Mouse (Mus musculus): ENCODE results near the gene Irf1. TPM values are rescaled to one million over a fixed set of nuclear protein-coding genes. Genes with fewer than 3 reads are reported as not detected.

The Irf1 gene
- polyA plus RNA-seq, 1 experiment from 2014 or later = 10.0 TPM

DNA sequence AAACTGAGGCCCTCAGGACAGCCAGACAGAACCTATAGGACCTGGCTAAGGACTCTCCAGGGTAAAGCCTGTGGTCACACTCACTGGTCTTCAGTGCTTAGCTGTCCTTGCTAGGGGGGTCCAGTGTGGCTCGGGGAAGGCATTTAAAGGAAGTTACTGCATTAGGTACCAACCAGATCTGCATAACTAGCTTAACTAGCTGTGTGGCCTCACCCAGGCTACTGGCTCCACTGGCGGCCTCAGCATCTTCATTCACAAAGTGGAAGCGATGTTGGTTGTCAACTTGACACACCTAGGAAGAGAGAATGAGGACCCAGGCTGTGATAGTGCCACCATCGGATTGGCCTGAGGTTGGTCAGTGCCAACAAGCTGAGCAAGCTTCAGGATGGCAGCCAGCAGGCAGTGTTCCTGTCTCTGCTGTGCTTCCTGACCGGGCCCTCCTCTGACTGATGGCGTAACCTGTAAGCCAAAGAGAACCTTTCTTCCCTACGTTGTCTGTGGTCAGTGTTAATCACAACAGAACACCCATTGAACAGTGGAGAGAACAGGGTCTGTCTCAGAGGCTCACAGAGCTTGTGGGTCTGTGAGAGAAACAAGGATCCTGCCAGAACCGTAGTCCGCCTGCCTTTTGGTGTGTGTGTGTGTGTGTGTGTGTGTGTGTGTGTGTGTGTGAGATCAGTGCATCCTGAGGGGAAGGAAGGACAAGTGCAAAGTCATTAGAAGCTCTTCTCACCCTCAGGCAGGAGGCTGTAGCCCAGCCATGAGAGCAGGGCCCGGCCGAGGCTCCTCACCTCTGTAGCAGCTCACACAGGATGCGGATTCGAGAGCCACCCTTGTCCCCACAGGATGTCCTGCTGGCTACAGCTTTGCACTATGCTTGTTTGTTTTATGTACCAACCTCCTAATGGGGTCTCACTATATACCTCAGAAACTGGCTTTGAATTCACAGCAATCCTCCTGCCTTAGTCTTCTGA is 16.5 kb downstream of the Irf1 start:
- Histone ChIP-seq H3K4me3 (no peak overlapping the region), H3K4me1 (peaks cover 9% of the 10 kb centered on the region), H3K9ac (no peak overlapping the region), H3K36me3 (0 out of 2 replicates have a peak, but pooled peaks cover 3% of the 10 kb centered on the region), H3K4me2 (no peak overlapping the region), H3K27ac (replicated peaks) (no peak overlapping the region), H3K27me3 (replicated peaks) (no peaks in the 10 kb centered on the region), H3K9me3 (peaks cover 7% of the 10 kb centered on the region; the same call in 1 of the 2 replicates)
- 69% methylated on average over 13 of the region's 13 CpGs for WGBS
- no peak for ATAC-seq (ENCODE audit: extremely low read depth, insufficient number of reproducible peaks, low FRiP score, low TSS enrichment)

DNA sequence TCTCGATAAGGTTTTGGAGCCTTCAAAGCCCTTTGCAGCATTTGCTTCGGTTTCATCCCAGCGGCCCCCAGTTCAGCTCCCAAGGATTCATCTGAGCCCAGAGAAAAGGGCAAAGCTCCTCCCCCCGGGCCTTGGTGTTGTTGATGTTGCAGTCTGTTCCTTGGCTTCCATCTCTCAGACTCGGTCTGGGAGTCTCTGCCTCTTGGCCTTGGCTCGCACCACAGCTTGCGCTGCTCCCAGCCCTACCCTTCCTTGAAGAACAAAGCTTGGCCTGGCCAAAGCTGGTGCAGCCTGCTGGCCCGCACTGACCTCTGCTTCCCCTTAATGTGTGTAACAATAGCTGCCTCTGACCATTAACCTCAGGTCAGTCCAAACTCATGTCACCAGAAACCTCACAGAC is 18.4 kb downstream of the Irf1 start:
- WGBS = 74% methylated on average over 8 of the region's 8 CpGs

GRCm38 (mm10) chr11:53789277-53789676 is 19.5 kb downstream of the Irf1 start:
- H3K27ac ChIP-seq (replicated peaks) = no peak overlapping the region
- H3K36me3 ChIP-seq = 0 out of 2 replicates have a peak, but pooled peaks cover 3% of the 10 kb centered on the region
- peaks cover 11% of the 10 kb centered on the region; the same call in 1 of the 2 replicates for H3K9me3 ChIP-seq
- no peaks in the 10 kb centered on the region for H3K27me3 ChIP-seq (replicated peaks)
- H3K4me2 ChIP-seq = no peak overlapping the region
- no peak for ATAC-seq (ENCODE audit: extremely low read depth, insufficient number of reproducible peaks, low FRiP score, low TSS enrichment)
- 50% methylated on average over 3 of the region's 3 CpGs for WGBS
- H3K4me1 ChIP-seq = peaks cover 13% of the 10 kb centered on the region
- no peak overlapping the region for H3K4me3 ChIP-seq
- no peak overlapping the region for H3K9ac ChIP-seq

More for the DNA sequence above, 18.4 kb downstream of the Irf1 start:
- Histone ChIP-seq H3K4me2 (no peak overlapping the region), H3K27ac (replicated peaks) (no peak overlapping the region), H3K9ac (no peak overlapping the region), H3K4me3 (no peak overlapping the region), H3K27me3 (replicated peaks) (no peaks in the 10 kb centered on the region), H3K9me3 (peaks cover 11% of the 10 kb centered on the region; the same call in 1 of the 2 replicates), H3K36me3 (0 out of 2 replicates have a peak, but pooled peaks cover 3% of the 10 kb centered on the region), H3K4me1 (peaks cover 8% of the 10 kb centered on the region)
- ATAC-seq (ENCODE audit: extremely low read depth, insufficient number of reproducible peaks, low FRiP score, low TSS enrichment) = no peak

DNA sequence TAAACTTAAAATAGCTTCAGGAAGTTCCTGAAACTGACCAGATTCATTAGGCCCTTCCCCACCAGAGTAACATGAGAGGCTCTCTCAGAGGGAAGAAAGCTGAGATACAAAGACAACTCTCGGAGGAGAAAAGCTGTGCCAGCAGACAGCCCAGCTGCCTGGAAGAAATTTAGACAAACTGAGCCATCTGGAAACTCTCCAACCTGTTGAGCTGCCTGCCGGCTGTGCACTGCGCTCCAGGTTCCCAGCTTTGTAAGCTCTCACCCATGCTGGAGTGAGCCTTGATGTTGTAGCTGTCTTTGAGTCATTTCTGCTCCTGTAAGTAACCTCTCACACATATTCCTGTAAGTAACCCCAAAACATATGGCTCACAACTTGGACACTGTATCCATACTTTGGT is 23.2 kb downstream of the Irf1 start:
- Histone ChIP-seq H3K27ac (replicated peaks) (no peak overlapping the region), H3K27me3 (replicated peaks) (no peaks in the 10 kb centered on the region), H3K9ac (no peak overlapping the region), H3K9me3 (peaks cover 11% of the 10 kb centered on the region; the same call in 1 of the 2 replicates), H3K4me1 (peaks cover 41% of the 10 kb centered on the region), H3K4me2 (no peak overlapping the region), H3K36me3 (0 out of 2 replicates have a peak, but pooled peaks cover 3% of the 10 kb centered on the region), H3K4me3 (no peak overlapping the region)
- 74% methylated on average over 3 of the region's 3 CpGs for WGBS
- ATAC-seq (ENCODE audit: extremely low read depth, insufficient number of reproducible peaks, low FRiP score, low TSS enrichment) = no peak

- Histone ChIP-seq H3K36me3 (0 out of 2 replicates have a peak, but pooled peaks cover 3% of the 10 kb centered on the region), H3K4me1 (peaks cover 41% of the 10 kb centered on the region), H3K27ac (replicated peaks) (peak overlapping the region; percentile 76), H3K4me2 (no peak overlapping the region), H3K27me3 (replicated peaks) (no peaks in the 10 kb centered on the region), H3K9me3 (peaks cover 11% of the 10 kb centered on the region; the same call in 1 of the 2 replicates), H3K4me3 (no peak overlapping the region), H3K9ac (no peak overlapping the region)
- ATAC-seq (ENCODE audit: extremely low read depth, insufficient number of reproducible peaks, low FRiP score, low TSS enrichment) = no peak
- 58% methylated on average over 3 of the region's 3 CpGs for WGBS
Observed at GRCm38 (mm10) chr11:53794015-53794414, 24.2 kb downstream of the Irf1 start.

- 45% methylated on average over 25 of the region's 25 CpGs for WGBS
- Histone ChIP-seq H3K4me1 (peaks cover 37% of the 10 kb centered on the region), H3K4me2 (peak overlapping the region; percentile 16), H3K4me3 (no peak overlapping the region), H3K9ac (peak overlapping the region; percentile 29; the same call in 1 of the 2 replicates), H3K36me3 (0 out of 2 replicates have a peak, but pooled peaks cover 3% of the 10 kb centered on the region), H3K9me3 (peaks cover 11% of the 10 kb centered on the region; the same call in 1 of the 2 replicates), H3K27me3 (replicated peaks) (no peaks in the 10 kb centered on the region), H3K27ac (replicated peaks) (peak overlapping the region; percentile 76)
- no peak; the same call in 1 of the 2 replicates for ATAC-seq (ENCODE audit: extremely low read depth, insufficient number of reproducible peaks, low FRiP score, low TSS enrichment)
Observed at GRCm38 (mm10) chr11:53794671-53795557, 25.1 kb downstream of the Irf1 start.

DNA sequence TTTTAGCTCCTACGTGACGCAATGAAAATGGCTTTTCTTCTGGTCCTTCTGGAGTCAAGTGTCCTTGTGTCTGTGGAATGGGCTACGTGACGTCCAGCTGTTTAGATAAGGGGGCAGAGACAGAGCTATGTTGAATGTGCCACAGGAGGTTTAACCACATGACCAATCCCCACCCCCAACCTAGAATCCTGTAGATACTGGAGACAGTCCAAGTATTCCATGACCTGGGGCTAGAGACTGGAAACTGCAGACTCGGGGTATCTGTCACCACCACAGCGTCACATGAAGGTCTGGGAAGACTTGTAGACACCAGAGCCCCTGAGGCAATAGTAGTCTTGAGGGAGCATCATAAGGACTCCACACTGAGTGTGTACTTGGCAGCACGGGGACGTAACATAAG is 26.0 kb downstream of the Irf1 start:
- H3K4me2 ChIP-seq = 0 out of 2 replicates have a peak overlapping the region, but pooled peaks have one; percentile 4
- 0 out of 2 replicates have a peak, but pooled peaks cover 4% of the 10 kb centered on the region for H3K9me3 ChIP-seq
- peak overlapping the region; percentile 76 for H3K27ac ChIP-seq (replicated peaks)
- no peak overlapping the region for H3K9ac ChIP-seq
- H3K27me3 ChIP-seq (replicated peaks) = no peaks in the 10 kb centered on the region
- no peak for ATAC-seq (ENCODE audit: extremely low read depth, insufficient number of reproducible peaks, low FRiP score, low TSS enrichment)
- 31% methylated on average over 8 of the region's 8 CpGs for WGBS
- H3K4me3 ChIP-seq = no peak overlapping the region
- no peaks in the 10 kb centered on the region for H3K36me3 ChIP-seq
- H3K4me1 ChIP-seq = peaks cover 37% of the 10 kb centered on the region

DNA sequence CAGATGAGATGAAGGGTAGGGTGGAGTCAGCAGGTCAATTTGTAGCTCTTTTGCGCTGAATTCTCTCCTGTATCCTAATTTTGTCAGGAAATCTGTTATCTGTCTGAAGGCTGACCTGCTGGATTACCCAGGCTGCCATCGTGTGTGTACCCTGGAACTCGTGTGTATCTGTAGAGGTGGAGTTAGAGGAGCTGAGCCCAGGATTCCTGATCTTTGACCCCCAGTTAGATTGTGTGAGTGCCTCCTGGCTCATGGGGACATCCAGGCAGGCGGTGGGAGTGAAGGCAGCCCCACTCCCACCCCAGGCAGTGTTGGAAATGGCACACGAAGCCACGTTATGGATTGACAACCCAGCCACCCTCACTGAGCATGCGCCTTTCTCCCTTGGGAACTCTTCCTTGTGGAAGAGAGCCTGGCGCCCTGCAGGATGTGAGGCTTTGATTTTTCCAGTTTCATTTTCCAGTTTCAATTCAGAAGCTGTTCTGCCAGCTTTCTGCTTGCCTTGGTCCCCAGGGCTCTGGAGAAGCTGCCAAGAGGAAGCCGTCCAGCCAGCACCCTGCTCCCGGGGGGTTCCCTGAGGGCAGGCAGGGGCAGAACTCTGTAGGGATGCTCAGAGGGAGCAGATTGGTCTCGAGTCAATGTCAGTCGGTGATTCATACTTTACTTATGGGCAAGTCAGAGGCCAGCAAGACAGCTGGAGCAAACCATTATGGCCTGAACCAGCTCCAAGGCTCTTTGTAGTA is 26.8 kb downstream of the Irf1 start:
- peaks cover 37% of the 10 kb centered on the region for H3K4me1 ChIP-seq
- no peak overlapping the region for H3K4me3 ChIP-seq
- peak overlapping the region; percentile 6; the same call in 1 of the 2 replicates for H3K4me2 ChIP-seq
- 0 out of 2 replicates have a peak, but pooled peaks cover 4% of the 10 kb centered on the region for H3K9me3 ChIP-seq
- no peak for ATAC-seq (ENCODE audit: extremely low read depth, insufficient number of reproducible peaks, low FRiP score, low TSS enrichment)
- WGBS = 47% methylated on average over 12 of the region's 12 CpGs
- no peaks in the 10 kb centered on the region for H3K27me3 ChIP-seq (replicated peaks)
- peak overlapping the region; percentile 76 for H3K27ac ChIP-seq (replicated peaks)
- H3K36me3 ChIP-seq = no peaks in the 10 kb centered on the region
- H3K9ac ChIP-seq = 0 out of 2 replicates have a peak overlapping the region, but pooled peaks have one; percentile 8

DNA sequence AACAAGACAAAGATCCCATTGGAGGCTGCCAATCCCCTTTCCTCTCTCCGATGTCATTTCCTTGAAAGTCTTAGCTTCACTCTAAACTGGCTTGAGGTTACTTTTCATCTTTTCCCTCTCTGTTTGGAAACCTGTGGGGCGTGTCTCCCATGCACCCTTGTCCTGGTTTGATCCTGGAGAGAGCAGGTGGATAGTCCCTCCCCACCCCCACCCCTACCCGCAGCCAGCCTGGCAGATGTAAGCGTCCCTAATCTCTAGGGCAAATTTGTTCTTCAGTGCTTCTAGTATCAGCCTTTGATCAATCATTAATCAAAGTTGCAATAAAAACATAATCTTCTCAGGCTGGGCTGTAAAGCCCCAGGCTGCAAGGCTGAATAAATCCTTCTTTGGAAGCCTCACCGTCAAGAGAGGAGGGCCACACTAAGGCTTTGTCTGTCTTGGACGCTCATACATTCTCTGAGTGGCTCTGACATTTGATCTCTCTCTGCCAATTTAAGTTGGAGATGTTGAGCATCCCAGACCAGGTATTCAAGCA is 27.6 kb downstream of the Irf1 start:
- Histone ChIP-seq H3K9me3 (0 out of 2 replicates have a peak, but pooled peaks cover 4% of the 10 kb centered on the region), H3K36me3 (no peaks in the 10 kb centered on the region), H3K27me3 (replicated peaks) (no peaks in the 10 kb centered on the region; the same call in 1 of the 2 replicates), H3K4me2 (no peak overlapping the region), H3K9ac (no peak overlapping the region), H3K27ac (replicated peaks) (no peak overlapping the region), H3K4me3 (no peak overlapping the region), H3K4me1 (peaks cover 37% of the 10 kb centered on the region)
- no peak for ATAC-seq (ENCODE audit: extremely low read depth, insufficient number of reproducible peaks, low FRiP score, low TSS enrichment)
- 63% methylated on average over 6 of the region's 6 CpGs for WGBS
